Mouse (Mus musculus): ENCODE results near the gene Dnah7a. TPM values are rescaled to one million over a fixed set of nuclear protein-coding genes. Genes with fewer than 3 reads are reported as not detected.
"Not testable (repeated sequence)": the region's sequence is repeated elsewhere in the genome, so short reads cannot be mapped to it uniquely, and the experiment has no call there.

Dnah7a gene
- polyA plus RNA-seq, 1 experiment from 2014 or later: 1.8 TPM

GRCm38 (mm10) chr1:53726883-53727282 is 20.3 kb upstream of the Dnah7a start:
- Histone ChIP-seq H3K4me2 (replicated peaks; ENCODE audit: low read depth, low read length) (no peak overlapping the region), H3K27ac (ENCODE audit: low read length) (no peak overlapping the region), H3K9ac (replicated peaks; ENCODE audit: low read depth) (no peak overlapping the region), H3K9me3 (ENCODE audit: low read length) (no peaks in the 10 kb centered on the region), H3K27me3 (replicated peaks; ENCODE audit: insufficient read depth, low read length) (no peaks in the 10 kb centered on the region), H3K4me3 (ENCODE audit: low read depth, low read length) (no peak overlapping the region), H3K4me1 (ENCODE audit: insufficient read depth, low read depth, low read length) (no peaks in the 10 kb centered on the region), H3K36me3 (ENCODE audit: insufficient read depth, low read length) (no peaks in the 10 kb centered on the region)
- no peak for ATAC-seq
- DNase-seq (ENCODE audit: low spot score): no peak
- WGBS: 88% methylated on average over 2 of the region's 2 CpGs
- TF ChIP-seq EP300 (IDR thresholded peaks at IDR 0.05) (no peak), CTCF (IDR thresholded peaks at IDR 0.05) (no peak)

DNA sequence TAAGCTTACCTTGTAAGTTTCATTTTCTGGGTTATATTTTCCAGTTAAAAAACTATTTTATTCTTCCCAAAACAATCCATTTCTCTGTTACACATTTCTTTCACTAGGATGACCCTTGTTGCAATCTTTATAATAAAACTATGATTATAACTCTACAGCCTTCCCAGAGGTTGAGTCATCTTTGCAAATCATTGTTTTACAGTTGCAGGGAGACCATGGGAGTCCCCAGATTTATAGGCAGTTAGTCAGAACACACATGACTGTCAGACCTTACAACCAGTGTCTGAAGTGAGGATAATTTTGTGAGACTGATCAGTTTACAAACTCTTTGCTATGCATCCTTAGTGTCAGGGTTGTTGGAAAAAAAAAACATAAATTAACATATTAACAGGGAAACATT is 14.8 kb upstream of the Dnah7a start:
- no peak overlapping the region for H3K4me3 ChIP-seq (ENCODE audit: low read depth, low read length)
- H3K4me1 ChIP-seq (ENCODE audit: insufficient read depth, low read depth, low read length): no peaks in the 10 kb centered on the region
- TF ChIP-seq CTCF (IDR thresholded peaks at IDR 0.05) (no peak), EP300 (IDR thresholded peaks at IDR 0.05) (no peak)
- H3K27me3 ChIP-seq (replicated peaks; ENCODE audit: insufficient read depth, low read length): no peaks in the 10 kb centered on the region
- H3K36me3 ChIP-seq (ENCODE audit: insufficient read depth, low read length): no peaks in the 10 kb centered on the region
- DNase-seq (ENCODE audit: low spot score): no peak
- H3K9me3 ChIP-seq (ENCODE audit: low read length): no peaks in the 10 kb centered on the region
- no peak overlapping the region for H3K4me2 ChIP-seq (replicated peaks; ENCODE audit: low read depth, low read length)
- no peak overlapping the region for H3K27ac ChIP-seq (ENCODE audit: low read length)
- no peak overlapping the region for H3K9ac ChIP-seq (replicated peaks; ENCODE audit: low read depth)
- ATAC-seq: no peak

GRCm38 (mm10) chr1:53720601-53721351 is 14.2 kb upstream of the Dnah7a start:
- H3K4me2 ChIP-seq (replicated peaks; ENCODE audit: low read depth, low read length): no peak overlapping the region
- H3K9me3 ChIP-seq (ENCODE audit: low read length): no peaks in the 10 kb centered on the region
- no peak overlapping the region for H3K4me3 ChIP-seq (ENCODE audit: low read depth, low read length)
- H3K27me3 ChIP-seq (replicated peaks; ENCODE audit: insufficient read depth, low read length): no peaks in the 10 kb centered on the region
- ATAC-seq (no peak), DNase-seq (ENCODE audit: low spot score) (peak; percentile 10)
- no peaks in the 10 kb centered on the region for H3K36me3 ChIP-seq (ENCODE audit: insufficient read depth, low read length)
- no peak overlapping the region for H3K27ac ChIP-seq (ENCODE audit: low read length)
- no peaks in the 10 kb centered on the region for H3K4me1 ChIP-seq (ENCODE audit: insufficient read depth, low read depth, low read length)
- TF ChIP-seq CTCF (IDR thresholded peaks at IDR 0.05) (no peak), EP300 (IDR thresholded peaks at IDR 0.05) (no peak)
- no peak overlapping the region for H3K9ac ChIP-seq (replicated peaks; ENCODE audit: low read depth)
- 47% methylated on average over 5 of the region's 5 CpGs for WGBS

DNA sequence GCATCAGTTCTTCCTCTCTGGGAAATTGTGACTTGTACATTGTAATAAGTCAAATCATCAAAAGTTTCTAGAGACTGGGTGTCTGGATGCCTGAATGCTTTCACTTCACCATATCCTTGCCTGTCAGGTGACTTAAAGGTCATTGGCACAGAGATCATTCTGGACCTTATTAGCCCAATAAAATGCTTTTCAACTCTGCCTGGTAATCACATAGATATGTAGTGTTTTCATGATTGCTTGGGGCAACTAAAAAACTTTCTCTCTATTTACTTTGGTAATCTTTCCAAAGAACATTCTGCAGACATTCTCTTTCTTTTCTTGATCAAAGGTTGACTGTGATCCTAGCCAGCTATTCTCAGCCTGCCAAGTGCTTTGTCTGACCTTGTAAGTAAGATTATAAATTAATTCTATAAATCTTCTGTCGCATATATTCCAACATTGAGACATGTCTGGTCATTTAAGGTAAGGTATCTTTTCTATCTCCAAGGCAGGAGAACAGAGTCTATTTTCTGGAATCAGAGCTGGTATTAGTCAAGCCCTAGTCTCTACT is 9.5 kb upstream of the Dnah7a start:
- H3K27me3 ChIP-seq (replicated peaks; ENCODE audit: insufficient read depth, low read length): no peaks in the 10 kb centered on the region
- no peaks in the 10 kb centered on the region for H3K9me3 ChIP-seq (ENCODE audit: low read length)
- H3K4me3 ChIP-seq (ENCODE audit: low read depth, low read length): no peak overlapping the region
- H3K4me1 ChIP-seq (ENCODE audit: insufficient read depth, low read depth, low read length): no peaks in the 10 kb centered on the region
- no peak overlapping the region for H3K4me2 ChIP-seq (replicated peaks; ENCODE audit: low read depth, low read length)
- 87% methylated on average over 1 of the region's 1 CpGs for WGBS
- no peak for TF ChIP-seq CTCF (IDR thresholded peaks at IDR 0.05)
- no peak for DNase-seq (ENCODE audit: low spot score)
- H3K36me3 ChIP-seq (ENCODE audit: insufficient read depth, low read length): no peaks in the 10 kb centered on the region
- no peak for ATAC-seq
- H3K27ac ChIP-seq (ENCODE audit: low read length): no peak overlapping the region
- no peak overlapping the region for H3K9ac ChIP-seq (replicated peaks; ENCODE audit: low read depth)

DNA sequence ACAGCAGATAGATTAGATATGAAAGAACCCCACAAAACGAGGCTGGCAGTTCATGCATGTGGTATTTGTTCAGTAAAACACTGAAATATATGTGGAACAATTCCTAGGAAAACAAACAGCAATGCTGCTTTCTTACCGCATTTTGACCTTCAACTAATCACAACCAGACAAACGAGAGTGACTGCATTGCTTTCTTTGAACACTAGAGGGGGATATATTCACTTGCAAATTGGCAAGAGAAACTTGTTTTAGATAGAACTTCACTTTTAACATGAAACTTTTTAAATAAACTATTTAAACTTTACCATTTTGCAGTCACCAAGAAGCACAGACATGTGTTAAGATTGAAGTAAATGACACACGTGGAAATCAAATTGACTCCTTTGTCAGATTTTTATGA is 8.9 kb upstream of the Dnah7a start:
- under 1% methylated on average over 4 of the region's 4 CpGs for WGBS
- no peak overlapping the region for H3K4me2 ChIP-seq (replicated peaks; ENCODE audit: low read depth, low read length)
- peak; percentile 80 for DNase-seq (ENCODE audit: low spot score)
- TF ChIP-seq CTCF (IDR thresholded peaks at IDR 0.05) (peak; percentile 80), EP300 (IDR thresholded peaks at IDR 0.05) (no peak)
- H3K27ac ChIP-seq (ENCODE audit: low read length): no peak overlapping the region
- no peak for ATAC-seq
- no peak overlapping the region for H3K4me3 ChIP-seq (ENCODE audit: low read depth, low read length)
- H3K36me3 ChIP-seq (ENCODE audit: insufficient read depth, low read length): no peaks in the 10 kb centered on the region
- H3K9me3 ChIP-seq (ENCODE audit: low read length): no peaks in the 10 kb centered on the region
- H3K27me3 ChIP-seq (replicated peaks; ENCODE audit: insufficient read depth, low read length): no peaks in the 10 kb centered on the region
- H3K9ac ChIP-seq (replicated peaks; ENCODE audit: low read depth): no peak overlapping the region
- H3K4me1 ChIP-seq (ENCODE audit: insufficient read depth, low read depth, low read length): no peaks in the 10 kb centered on the region

- not testable (repeated sequence) for H3K27ac ChIP-seq (ENCODE audit: low read length); H3K4me3 ChIP-seq (ENCODE audit: low read depth, low read length); H3K9me3 ChIP-seq (ENCODE audit: low read length); DNase-seq (ENCODE audit: low spot score); H3K27me3 ChIP-seq (replicated peaks; ENCODE audit: insufficient read depth, low read length); H3K9ac ChIP-seq (replicated peaks; ENCODE audit: low read depth); H3K4me2 ChIP-seq (replicated peaks; ENCODE audit: low read depth, low read length); ATAC-seq; H3K4me1 ChIP-seq (ENCODE audit: insufficient read depth, low read depth, low read length); H3K36me3 ChIP-seq (ENCODE audit: insufficient read depth, low read length)
- 38% methylated on average over 2 of the region's 3 CpGs for WGBS
Observed at GRCm38 (mm10) chr1:53713383-53713782, 6.8 kb upstream of the Dnah7a start.

Measured in lung, postnatal 0 days (tissue).